Mouse (Mus musculus): Measurements from ENCODE around the gene Scp2.
"Not testable (repeated sequence)": the region's sequence is repeated elsewhere in the genome, so short reads cannot be mapped to it uniquely, and the experiment has no call there.

The Scp2 gene

GRCm38 (mm10) chr4:108144880-108145279, at the start of gene Scp2:
Gene Scp2, minus strand, starts transcription at chr4:108144998.
- DNase-seq (ENCODE audit: low read depth), result no peak

GRCm38 (mm10) chr4:108192821-108193323, 48.1 kb upstream of the Scp2 start:
- no peak for DNase-seq (ENCODE audit: low read depth)

- DNase-seq (ENCODE audit: low read depth), result no peak
These were observed 37.5 kb upstream of the Scp2 start for GRCm38 (mm10) chr4:108182278-108182677.

GRCm38 (mm10) chr4:108168056-108168455, 23.3 kb upstream of the Scp2 start:
- DNase-seq (ENCODE audit: low read depth), result no peak

GRCm38 (mm10) chr4:108166874-108167273, 22.1 kb upstream of the Scp2 start:
- DNase-seq (ENCODE audit: low read depth), result no peak

GRCm38 (mm10) chr4:108165152-108165895, 20.5 kb upstream of the Scp2 start, which contains the start of gene Echdc2:
Gene Echdc2, plus strand, starts transcription at chr4:108165437.
- DNase-seq (ENCODE audit: low read depth), result peak; percentile 12

GRCm38 (mm10) chr4:108163291-108163690, 18.5 kb upstream of the Scp2 start:
- DNase-seq (ENCODE audit: low read depth), result no peak

GRCm38 (mm10) chr4:108161936-108162335, 17.1 kb upstream of the Scp2 start:
- DNase-seq (ENCODE audit: low read depth), result no peak

GRCm38 (mm10) chr4:108155141-108155540, 10.3 kb upstream of the Scp2 start:
- DNase-seq (ENCODE audit: low read depth), result not testable (repeated sequence)

GRCm38 (mm10) chr4:108145554-108145953, 756 bp upstream of the Scp2 start:
- DNase-seq (ENCODE audit: low read depth), result not testable (repeated sequence)

- DNase-seq (ENCODE audit: low read depth), result no peak
These were observed 1.0 kb downstream of the Scp2 start for GRCm38 (mm10) chr4:108143778-108144177.

- not testable (repeated sequence) for DNase-seq (ENCODE audit: low read depth)
These were observed 1.6 kb downstream of the Scp2 start for GRCm38 (mm10) chr4:108143178-108143577.

GRCm38 (mm10) chr4:108136938-108137337, 7.9 kb downstream of the Scp2 start:
- DNase-seq (ENCODE audit: low read depth), result no peak

GRCm38 (mm10) chr4:108130452-108130851, 14.3 kb downstream of the Scp2 start:
- no peak for DNase-seq (ENCODE audit: low read depth)

GRCm38 (mm10) chr4:108128339-108128738, 16.5 kb downstream of the Scp2 start:
- DNase-seq (ENCODE audit: low read depth), result no peak

GRCm38 (mm10) chr4:108127516-108127915, 17.3 kb downstream of the Scp2 start:
- DNase-seq (ENCODE audit: low read depth), result no peak

GRCm38 (mm10) chr4:108126260-108126659, 18.5 kb downstream of the Scp2 start:
- DNase-seq (ENCODE audit: low read depth), result no peak

- no peak for DNase-seq (ENCODE audit: low read depth)
These were observed 20.7 kb downstream of the Scp2 start for GRCm38 (mm10) chr4:108124104-108124503.

- DNase-seq (ENCODE audit: low read depth), result peak; percentile 89
These were observed 26.6 kb downstream of the Scp2 start for GRCm38 (mm10) chr4:108117924-108118876.

- DNase-seq (ENCODE audit: low read depth), result no peak
These were observed 27.3 kb downstream of the Scp2 start for GRCm38 (mm10) chr4:108117488-108117887.

- DNase-seq (ENCODE audit: low read depth), result no peak
These were observed 28.3 kb downstream of the Scp2 start for GRCm38 (mm10) chr4:108116466-108116865.

- no peak for DNase-seq (ENCODE audit: low read depth)
These were observed 34.1 kb downstream of the Scp2 start for GRCm38 (mm10) chr4:108110706-108111105.

- DNase-seq (ENCODE audit: low read depth), result no peak
These were observed 35.1 kb downstream of the Scp2 start for GRCm38 (mm10) chr4:108109728-108110127.

Measured in c-Kit-positive CD71-negative TER-119-negative erythroid progenitor cells, embryonic 14.5 days (primary cell).